Mouse (Mus musculus): ENCODE data around the gene Cstf3. TPM values are rescaled to one million over a fixed set of nuclear protein-coding genes. Genes with fewer than 3 reads are reported as not detected.
"Not testable (repeated sequence)": the region's sequence is repeated elsewhere in the genome, so short reads cannot be mapped to it uniquely, and the experiment has no call there.

Cstf3 gene
- 54.8 and 64.6 TPM in 2 replicates for total RNA-seq (2014; fragmentation: Nextera tagmentation)
- 20.0 and 20.6 TPM in 2 replicates for total RNA-seq (2017)

DNA sequence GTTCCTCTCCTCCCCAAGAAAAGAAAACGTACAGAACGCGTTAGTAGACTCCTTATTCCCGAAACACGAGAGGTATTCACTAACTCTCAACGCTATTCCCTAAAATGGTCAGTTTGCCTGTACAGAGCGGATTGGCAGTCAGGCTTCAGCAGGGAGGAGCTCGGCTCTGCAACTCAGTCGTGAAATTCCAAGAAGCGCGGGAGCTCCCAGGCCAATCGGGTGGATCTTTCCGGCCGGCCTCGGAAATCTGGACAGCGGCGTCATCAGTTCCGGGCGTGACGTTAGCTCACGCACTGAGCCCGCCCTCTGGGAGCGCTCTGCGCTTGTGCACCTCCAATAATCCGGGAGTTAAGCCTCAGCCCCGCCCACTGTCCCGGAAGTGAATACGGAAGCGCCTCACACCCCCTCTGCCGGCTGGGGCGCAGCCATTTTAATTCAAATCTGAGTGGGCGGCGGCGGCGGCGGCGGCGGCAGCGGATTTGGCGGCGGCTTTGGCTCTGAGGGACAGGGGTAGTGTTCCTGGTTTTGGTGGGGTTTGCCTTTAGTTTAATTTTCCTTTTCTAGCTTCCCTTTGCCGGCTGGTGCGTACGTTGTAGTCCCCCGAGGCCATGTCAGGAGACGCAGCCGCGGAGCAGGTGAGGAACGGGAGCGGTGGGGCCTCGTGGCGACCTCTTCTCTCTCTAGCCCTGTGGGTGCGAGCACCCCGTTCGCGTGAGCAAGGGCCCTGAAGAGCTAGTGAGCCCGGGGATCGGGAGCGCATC lies at the start of gene Cstf3:
TSS of gene Cstf3 (plus strand) at position 456 of the 761 bp plus-strand sequence.
- ATAC-seq (replicated peaks; ENCODE audit: poor library complexity, severe bottlenecking), result peak; percentile 89

DNA sequence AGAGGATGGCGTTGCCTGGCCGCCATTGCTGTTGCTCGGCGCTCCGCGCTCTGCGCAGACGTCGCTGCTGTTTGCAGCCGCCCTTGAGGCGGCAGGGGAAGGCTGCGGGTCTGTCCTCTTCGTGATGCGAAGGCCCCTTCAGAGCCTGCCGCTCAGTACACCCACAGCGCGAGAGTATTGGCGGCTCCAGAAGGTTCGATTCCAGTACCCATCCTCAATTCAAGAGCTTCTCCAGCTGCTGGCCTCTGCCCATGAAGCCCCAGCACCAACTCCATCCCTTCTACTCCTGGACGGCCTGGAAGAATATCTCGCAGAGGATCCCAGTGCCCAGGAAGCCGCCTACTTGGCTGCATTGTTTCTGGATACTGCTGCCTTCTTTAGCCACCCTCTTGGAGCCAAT lies 33.6 kb upstream of the Cstf3 start:
- not testable (repeated sequence) for ATAC-seq (replicated peaks; ENCODE audit: poor library complexity, severe bottlenecking)

DNA sequence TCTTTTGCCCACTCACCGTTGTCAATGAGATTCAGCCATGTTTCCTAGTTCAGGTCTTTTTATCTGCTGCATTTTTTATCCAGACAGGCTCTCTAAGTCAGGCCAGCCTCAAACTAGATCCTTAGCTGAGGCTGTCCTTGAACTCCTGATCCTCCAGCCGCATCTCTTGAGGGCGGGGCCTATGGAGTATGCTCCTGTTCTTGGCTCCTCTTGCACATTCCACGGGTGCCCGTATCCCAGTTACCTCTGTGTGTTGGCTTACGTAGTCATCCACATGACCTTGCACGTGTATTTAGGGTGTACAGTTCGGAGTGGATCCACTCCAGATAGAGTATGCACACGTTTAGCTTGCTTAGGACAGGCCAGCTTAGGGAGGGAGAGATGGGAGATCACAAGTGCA lies 32.6 kb upstream of the Cstf3 start:
- ATAC-seq (replicated peaks; ENCODE audit: poor library complexity, severe bottlenecking), result no peak

DNA sequence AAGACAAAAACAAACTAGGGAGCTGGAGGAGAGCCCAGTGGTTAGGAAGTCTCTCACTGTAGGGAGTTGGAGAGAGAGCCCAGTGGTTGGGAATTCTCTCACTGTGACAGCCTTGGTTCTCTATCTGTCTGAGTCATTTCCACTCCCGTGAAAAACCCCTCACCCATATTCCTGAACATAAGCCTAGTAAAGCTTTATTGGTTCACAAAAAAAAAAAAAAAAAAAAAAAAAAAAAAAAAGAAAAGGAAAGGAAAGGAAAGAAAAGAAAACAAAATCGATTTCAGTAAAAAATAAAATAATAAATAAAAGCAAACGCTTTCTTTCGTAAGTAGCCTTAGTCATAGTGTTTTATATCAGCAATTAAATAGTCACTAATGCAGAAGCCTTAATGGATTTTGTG lies 32.0 kb upstream of the Cstf3 start:
- ATAC-seq (replicated peaks; ENCODE audit: poor library complexity, severe bottlenecking), result no peak

DNA sequence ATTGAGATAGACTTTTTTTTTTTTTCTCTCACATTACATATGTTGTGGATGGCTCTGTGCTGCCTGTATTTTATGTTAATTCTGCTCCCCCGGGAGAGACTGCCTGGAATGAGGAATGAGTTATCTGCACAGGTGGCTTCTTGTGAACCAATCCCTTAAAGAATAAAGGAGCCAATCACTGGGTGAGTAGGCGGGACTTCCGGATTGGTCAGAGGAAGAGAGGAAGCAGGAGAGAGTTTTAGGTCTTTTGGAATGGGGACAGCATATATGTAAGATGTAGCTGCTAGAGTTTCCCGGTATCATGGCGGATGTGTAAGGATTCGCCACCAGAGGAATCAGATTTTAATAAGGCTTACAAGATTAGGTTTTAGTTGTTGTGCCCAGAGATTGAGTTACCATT lies 31.4 kb upstream of the Cstf3 start:
- ATAC-seq (replicated peaks; ENCODE audit: poor library complexity, severe bottlenecking), result no peak

DNA sequence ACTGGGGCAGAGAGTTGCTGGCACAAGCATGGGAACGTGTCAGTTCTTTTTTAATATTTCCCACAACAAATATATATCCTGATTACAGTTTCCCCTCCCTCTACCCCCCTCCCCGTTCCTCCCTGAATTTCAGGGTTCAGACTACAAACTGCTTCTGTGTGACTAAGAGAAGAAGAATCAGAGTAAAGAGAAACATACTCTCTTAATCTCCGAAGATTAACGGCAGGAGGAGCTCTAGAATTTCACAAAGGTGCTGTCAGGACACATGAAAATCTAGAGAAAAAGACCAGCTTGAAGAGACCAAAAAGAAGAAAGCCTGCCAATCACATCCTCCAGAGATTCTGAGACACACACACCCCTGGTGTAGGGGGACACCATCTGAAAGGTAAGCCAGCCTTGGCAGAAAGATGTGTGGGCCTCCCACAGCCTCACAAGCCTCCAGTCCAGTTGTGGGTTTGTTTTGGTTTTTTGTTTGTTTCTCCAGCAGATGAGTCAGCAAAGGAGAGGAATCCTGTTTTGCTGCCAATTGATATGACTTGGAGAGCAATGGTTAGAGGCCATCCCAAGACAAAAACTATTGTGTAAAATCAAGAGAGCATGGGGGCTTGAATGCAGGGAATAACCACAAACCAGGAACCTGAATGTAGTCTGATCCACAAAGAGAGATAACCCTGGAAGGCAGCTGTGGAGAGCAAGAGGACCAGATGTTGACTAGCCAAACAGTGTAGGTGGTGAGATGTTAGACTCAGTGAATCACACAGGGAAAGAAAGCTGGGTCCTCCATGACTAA lies 30.5 kb upstream of the Cstf3 start:
- ATAC-seq (replicated peaks; ENCODE audit: poor library complexity, severe bottlenecking), result no peak

DNA sequence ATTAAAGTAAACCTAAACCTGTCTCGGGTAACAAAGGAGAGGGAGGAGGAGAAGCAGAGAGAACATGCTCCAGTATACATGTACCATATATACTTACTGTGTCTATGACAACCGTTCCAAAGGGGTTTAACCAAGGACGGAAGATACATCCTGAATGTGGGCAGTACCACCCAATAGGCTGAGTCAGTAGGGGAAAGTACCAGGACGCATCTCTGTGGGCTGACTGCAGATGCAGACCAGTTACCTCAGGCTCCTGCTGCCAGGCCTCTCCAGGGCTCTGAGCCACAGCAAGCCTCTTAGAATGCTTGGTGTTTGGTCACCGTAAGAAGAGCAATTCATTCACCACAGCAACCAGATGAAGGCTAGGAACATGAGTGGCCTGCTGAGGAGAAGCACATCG lies 28.9 kb upstream of the Cstf3 start:
- no peak for ATAC-seq (replicated peaks; ENCODE audit: poor library complexity, severe bottlenecking)

DNA sequence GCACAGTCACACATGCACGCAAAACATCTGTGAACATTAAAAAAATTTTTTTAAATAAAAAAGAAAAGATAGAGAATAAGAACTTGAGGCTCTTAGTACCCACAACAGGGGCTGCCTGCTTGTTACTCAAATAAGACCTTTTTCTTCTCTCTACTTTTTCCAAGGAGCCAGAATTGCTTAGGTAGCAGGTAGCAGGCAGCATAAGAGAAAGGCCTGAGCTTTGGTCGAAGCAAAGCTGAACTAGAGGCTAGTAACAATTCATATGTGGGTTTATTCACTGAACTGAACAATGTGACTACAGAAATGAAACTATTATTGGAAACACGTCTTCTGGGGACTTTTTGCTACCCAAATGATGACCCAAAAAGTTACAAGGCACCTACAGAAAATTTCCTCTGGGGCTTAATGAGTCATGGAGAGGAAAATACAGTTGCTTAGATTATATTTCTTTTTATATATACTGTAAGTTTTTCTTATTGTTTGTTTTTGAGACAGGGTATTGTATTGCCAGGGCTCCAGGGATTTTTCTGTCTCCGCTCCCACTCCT lies 28.3 kb upstream of the Cstf3 start:
- ATAC-seq (replicated peaks; ENCODE audit: poor library complexity, severe bottlenecking), result no peak

DNA sequence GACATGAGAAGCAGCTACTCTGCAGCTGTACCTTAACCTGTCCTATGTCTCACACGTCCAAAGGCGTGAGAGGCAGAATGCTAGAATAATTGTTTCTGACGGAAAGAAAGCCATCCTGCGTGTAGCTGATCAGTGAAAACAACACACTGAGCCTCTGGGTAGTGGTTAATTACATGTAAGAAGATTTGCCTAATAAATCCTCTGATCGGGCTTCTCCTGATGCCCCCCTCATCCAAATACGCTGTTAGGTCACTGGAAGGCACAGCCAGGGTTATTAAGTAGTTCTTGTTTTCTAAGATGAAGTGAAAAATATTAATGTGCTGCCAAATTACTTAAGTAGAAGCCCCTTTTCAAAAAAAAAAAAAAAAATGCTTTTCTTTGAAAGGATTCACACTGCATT lies 18.3 kb upstream of the Cstf3 start:
- ATAC-seq (replicated peaks; ENCODE audit: poor library complexity, severe bottlenecking), result no peak

DNA sequence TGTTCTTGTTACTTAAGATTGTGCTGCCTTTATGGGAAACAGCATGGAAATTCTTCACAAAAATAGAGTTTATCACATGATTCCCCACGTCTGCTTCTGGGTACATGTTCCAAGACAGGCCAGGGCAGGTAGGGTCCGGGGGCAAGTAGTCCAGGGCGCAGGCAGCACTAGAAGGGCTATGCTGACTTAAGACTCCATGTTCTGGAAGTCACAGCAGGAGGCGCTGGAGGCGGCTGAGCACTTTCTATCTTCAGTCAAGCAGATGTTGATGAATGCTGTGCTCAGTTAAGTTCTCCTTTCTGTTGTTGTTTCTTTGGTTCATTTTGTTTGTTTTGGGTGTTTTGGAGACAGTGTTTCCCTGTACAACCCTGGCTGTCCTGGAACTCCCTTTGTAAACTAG lies 14.1 kb upstream of the Cstf3 start:
- no peak for ATAC-seq (replicated peaks; ENCODE audit: poor library complexity, severe bottlenecking)

DNA sequence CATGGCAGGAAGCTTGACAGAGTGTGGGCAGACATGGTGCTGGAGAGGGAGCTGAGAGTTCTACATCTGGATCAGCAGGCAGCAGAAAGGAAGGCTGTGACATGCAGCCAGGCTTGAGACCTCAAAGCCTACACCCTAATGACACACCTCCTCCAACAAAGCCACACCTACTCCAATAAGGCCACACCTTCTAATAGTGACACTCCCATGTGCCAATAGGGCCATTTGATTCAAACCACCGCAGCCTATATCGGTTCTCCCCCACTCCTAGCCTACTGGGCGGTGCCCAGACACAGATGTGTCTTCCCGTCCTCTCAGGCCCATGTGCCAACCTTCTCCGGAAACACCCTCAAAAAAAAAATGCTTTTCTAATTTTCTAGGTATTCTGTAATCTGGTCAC lies 12.3 kb upstream of the Cstf3 start:
- no peak for ATAC-seq (replicated peaks; ENCODE audit: poor library complexity, severe bottlenecking)

DNA sequence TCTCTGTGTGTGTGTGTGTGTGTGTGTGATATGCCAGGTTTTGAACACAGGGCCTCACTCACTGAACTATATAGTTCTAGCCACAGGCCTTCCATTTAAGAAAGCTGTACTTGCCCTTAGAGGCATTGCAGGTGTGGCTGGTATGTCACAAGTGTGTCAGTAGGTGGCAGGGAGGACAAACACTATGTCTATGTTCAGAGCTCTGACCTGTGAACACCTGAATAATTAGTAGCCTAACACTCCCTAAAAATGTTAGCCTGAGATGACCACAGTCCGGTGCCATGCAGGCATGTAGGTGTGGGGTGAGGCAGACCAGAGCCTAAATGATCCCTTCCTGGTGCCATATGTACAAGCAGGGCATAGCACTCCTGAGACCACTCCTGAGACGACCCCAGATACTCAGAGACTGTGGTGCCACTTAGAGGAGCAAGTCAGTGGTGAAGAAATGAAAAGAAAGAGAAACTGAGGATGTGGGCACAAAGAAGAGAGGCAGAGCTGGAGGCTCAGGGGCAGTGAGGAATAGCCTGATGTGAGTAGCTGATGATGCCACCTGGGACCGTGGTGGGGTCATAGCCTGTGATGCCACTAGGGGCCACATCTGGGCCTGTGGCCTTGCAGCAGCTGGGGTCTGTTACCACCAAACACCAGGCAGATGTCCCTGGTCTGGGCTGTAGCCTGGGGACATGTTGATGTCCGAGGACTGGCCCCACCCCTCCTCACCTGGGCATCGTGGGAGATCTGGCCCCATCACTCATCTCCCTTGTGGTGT lies 11.3 kb upstream of the Cstf3 start:
- ATAC-seq (replicated peaks; ENCODE audit: poor library complexity, severe bottlenecking), result peak; percentile 14; the same call in 1 of the 2 replicates

DNA sequence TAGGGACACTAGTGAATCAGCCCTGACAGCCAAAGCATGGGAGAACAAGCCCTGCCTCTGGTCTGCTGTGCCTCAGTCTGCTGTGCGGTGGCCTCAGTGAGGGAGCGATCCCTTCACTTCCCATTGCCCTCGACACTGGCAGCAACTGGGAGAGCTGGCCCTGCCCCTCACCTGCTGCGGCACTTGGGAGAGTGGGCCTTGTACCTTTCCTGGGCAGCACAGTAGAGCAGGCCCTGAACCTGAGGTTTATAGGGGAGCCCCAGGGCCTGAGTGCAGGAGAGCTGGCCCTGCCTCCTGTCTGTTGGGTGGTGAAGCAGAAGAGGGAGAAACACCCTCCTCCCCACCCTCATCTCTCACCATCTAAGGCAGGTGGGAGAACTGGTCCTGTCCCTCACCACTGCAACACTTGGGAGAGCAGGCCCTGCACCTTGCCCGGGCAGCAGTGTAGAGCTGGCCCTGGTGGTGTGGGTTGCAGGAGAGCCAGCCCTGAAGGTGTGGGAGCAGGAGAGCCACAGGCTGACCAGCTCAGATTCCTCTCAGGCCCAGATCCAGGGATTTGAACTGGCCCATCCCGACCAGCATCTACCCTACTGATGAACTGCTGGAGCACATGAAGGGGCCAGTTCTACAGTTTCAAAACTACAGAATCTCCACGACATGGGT lies 10.4 kb upstream of the Cstf3 start:
- no peak for ATAC-seq (replicated peaks; ENCODE audit: poor library complexity, severe bottlenecking)

DNA sequence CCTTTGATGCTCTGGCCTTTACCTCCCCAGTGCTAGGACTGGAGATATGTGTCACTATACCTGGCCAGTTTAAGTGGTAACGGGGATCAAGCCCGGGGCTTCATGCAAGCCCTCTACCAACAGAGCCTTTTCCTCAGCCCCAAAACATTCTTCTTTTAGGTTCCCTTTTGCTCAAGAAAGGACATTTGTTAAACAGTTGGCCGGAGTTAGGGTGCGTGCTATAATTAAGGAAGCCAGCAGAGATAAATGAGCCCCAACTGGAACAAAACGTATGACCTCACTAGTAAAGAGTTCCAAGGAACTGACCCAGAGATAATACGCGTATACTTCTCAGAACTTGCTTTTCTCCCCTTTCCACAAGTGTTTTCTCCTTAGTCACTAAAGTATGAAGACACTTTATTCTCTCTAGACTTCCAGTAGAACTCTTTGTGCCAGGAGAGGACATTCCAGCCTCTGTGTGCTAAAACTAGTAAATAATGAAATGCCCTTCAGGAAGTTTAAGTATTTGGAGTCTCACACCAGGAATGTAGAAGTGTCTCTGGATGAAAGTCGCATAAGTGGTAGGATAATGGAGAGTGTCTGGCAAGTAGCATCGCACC lies 8.9 kb upstream of the Cstf3 start:
- no peak for ATAC-seq (replicated peaks; ENCODE audit: poor library complexity, severe bottlenecking)

DNA sequence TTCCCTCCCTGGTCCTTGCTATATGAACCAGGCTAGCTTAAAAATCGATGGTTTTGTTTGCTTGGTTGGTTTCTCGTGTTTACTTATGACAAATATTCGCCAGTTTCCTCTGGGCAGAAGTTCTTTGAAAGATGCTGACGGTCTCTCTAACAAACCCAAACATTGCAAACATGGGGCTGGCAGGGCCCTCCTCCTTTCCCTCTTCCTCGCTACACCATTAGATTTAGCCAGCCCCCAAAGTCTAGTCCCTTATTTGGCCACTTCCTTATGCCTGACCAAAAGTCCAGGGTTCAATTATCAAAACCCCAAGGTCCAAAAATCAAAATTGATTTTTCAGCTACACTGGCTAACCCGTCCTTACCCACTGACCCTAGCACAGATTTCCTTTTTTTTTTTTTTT lies 7.3 kb upstream of the Cstf3 start:
- no peak for ATAC-seq (replicated peaks; ENCODE audit: poor library complexity, severe bottlenecking)

DNA sequence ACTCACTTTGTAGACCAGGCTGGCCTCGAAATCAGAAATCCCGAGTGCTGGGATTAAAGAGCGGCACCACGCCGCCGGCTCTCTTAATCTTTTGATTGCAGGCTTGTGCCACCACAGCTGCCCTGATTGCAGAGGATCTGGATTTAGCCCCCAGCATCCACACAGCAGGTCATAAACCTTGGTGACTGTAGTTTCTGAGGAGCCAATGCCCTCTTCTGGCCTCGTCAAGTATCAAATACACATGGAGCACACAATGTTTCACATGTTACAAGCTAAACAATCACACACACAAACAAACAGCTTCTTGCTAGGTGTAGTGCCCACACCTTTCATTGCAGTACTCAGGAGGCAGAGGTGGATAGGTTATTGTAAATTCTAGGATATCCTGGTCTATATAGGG lies 6.1 kb upstream of the Cstf3 start:
- ATAC-seq (replicated peaks; ENCODE audit: poor library complexity, severe bottlenecking), result no peak

DNA sequence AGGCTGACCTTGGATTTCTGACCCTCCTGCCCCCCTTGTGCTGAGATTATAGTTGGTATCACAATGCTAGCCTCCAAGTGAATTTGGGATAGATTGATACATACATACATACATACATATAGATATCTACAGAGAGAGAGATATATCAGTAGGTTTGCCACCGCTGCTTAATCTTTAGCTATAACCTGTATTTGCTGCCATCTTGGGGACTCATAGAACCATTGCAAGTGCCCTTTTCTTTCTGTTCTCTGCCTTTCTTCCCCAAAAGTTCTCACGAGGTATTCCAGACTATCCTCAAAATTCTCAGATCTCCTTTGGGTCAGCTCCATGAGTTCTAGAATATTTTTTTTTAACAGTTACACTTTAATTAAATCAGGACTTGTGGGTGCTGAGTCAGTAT lies 4.7 kb upstream of the Cstf3 start:
- ATAC-seq (replicated peaks; ENCODE audit: poor library complexity, severe bottlenecking), result no peak

DNA sequence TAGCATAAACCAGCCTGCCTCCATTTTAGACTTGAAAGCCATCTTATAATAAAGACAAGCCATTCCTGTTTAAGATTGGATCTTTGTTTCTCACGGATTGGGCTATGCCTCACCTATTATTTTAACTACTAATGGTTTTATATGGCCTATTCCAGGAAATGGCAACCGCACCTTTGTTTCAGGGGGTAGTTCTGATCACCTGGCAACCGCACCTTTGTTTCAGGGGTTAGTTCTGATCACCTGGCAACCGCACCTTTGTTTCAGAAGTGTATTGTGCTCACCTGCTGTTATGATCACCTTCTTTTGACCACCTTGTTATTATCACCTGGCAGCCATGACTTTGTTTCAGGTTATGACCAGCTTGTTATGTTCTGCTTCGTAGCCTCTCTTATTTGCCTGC lies 1.8 kb upstream of the Cstf3 start:
- no peak for ATAC-seq (replicated peaks; ENCODE audit: poor library complexity, severe bottlenecking)

DNA sequence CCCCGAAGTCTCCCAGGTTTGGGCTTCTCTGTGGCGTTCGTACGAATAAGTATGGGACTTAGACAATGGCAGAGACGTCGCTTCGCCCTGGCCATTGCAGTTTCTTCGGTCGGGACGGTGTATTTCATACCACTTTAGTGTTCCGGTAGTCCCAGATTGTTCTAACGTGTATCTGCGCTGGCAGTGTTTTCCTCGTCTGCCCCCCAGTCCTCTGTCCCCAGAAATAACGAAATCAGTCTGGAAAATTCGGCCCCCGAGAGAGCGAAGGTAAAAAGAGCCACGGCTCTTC lies 450 bp downstream of the Cstf3 start:
- no peak for ATAC-seq (replicated peaks; ENCODE audit: poor library complexity, severe bottlenecking)

DNA sequence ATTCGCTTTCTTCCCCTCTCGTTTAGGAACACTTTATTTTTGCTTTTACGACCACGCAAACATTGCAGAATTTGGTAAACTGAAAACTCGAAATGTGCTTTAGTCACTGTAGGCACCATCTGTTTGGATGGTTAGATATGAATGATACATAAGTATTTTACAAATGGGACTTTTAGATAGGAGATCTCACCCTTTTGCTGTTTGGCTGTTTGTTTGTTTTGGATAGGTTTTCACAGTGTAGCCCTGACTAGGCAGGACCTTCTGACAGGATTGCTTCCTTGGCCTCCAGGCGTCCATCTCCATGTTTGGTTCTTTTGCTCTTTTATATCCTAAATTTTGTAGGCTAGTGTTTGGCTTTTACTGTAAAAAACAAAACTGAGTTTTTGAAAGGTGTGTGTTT lies 818 bp downstream of the Cstf3 start:
- no peak for ATAC-seq (replicated peaks; ENCODE audit: poor library complexity, severe bottlenecking)

Measured in granulocyte monocyte progenitor cell, adult 5-6 weeks (primary cell).